Mouse (Mus musculus) heart, postnatal 36 days (tissue): Measurements from ENCODE around the gene Chst15. TPM values are rescaled to one million over a fixed set of nuclear protein-coding genes. Genes with fewer than 3 reads are reported as not detected.

Experiments
- DNase-seq, 2 experiments: peaks; one replicate each; pipeline ENCODE4 v3.0.0; 2021 to 2022
- intact Hi-C: fragments of 180-260 bp; cut with DNase I; formaldehyde crosslinking; loops from one replicate; pipeline ENCODE4 v1.15.1; 2025
- total RNA-seq, 2 experiments: library from RNA; stranded (reverse); gene quantifications; 2 replicates each; pipeline ENCODE4 v1.2.3; 2021

Gene Chst15
- total RNA-seq, 2 experiments from 2014 or later = 8.3 to 9.2 TPM

- no peak for DNase-seq
- intact Hi-C loops = no loop called here
Observed at GRCm38 (mm10) chr7:132337268-132337917, 20.4 kb upstream of the Chst15 start.

GRCm38 (mm10) chr7:132336781-132337180, 19.8 kb upstream of the Chst15 start:
- intact Hi-C loops = no loop called here
- no peak for DNase-seq

- intact Hi-C loops = no loop called here
Observed at GRCm38 (mm10) chr7:132335367-132335766, 18.3 kb upstream of the Chst15 start.

GRCm38 (mm10) chr7:132333078-132333477, 16.1 kb upstream of the Chst15 start:
- intact Hi-C loops = no loop called here
- no peak for DNase-seq

More at GRCm38 (mm10) chr7:132335367-132335766, 18.3 kb upstream of the Chst15 start:
- no peak for DNase-seq

- intact Hi-C loops = no loop called here
- DNase-seq = no peak
Observed at GRCm38 (mm10) chr7:132332176-132332575, 15.1 kb upstream of the Chst15 start.

- no peak for DNase-seq
- intact Hi-C loops = no loop called here
Observed at GRCm38 (mm10) chr7:132330179-132330578, 13.2 kb upstream of the Chst15 start.

GRCm38 (mm10) chr7:132328648-132329047, 11.6 kb upstream of the Chst15 start:
- no peak for DNase-seq
- intact Hi-C loops = no loop called here

GRCm38 (mm10) chr7:132325549-132326331, 8.7 kb upstream of the Chst15 start:
- intact Hi-C loops = no loop called here
- peak; percentile 52 to 69 for DNase-seq

GRCm38 (mm10) chr7:132323430-132323829, 6.4 kb upstream of the Chst15 start:
- no peak for DNase-seq
- intact Hi-C loops = no loop called here

- intact Hi-C loops = no loop called here
- no peak for DNase-seq
Observed at GRCm38 (mm10) chr7:132321392-132321958, 4.4 kb upstream of the Chst15 start.

GRCm38 (mm10) chr7:132316101-132317035, 660 bp downstream of the Chst15 start:
- intact Hi-C loops = loop anchor here (1.0 to 5.0 kb wide), 3 partner anchors 90 to 159 kb away; no protein-coding TSS in a partner anchor
- DNase-seq = peak; percentile 70 to 79

GRCm38 (mm10) chr7:132315149-132316091, 1.6 kb downstream of the Chst15 start:
- peak; percentile 65 to 72 for DNase-seq
- intact Hi-C loops = loop anchor here (1.0 to 5.0 kb wide), 5 partner anchors 69 to 235 kb away; no protein-coding TSS in a partner anchor

GRCm38 (mm10) chr7:132312396-132312795, 4.6 kb downstream of the Chst15 start:
- DNase-seq = no peak
- intact Hi-C loops = no loop called here

- DNase-seq = no peak
- intact Hi-C loops = no loop called here
Observed at GRCm38 (mm10) chr7:132308537-132309191, 8.4 kb downstream of the Chst15 start.

GRCm38 (mm10) chr7:132307722-132308271, 9.2 kb downstream of the Chst15 start:
- no peak for DNase-seq
- intact Hi-C loops = no loop called here

GRCm38 (mm10) chr7:132306671-132307412, 10.2 kb downstream of the Chst15 start:
- intact Hi-C loops = no loop called here
- no peak for DNase-seq

- intact Hi-C loops = no loop called here
- no peak for DNase-seq
Observed at GRCm38 (mm10) chr7:132305492-132306375, 11.3 kb downstream of the Chst15 start.
